ENCODE assay signal across 8 mouse cellular contexts in genomic region chr15:59203850-59204625, GRCm38 (mm10).
DNase-seq lines count a peak whose midpoint lies in the region; TF ChIP-seq lines count a peak whose summit lies in the region.

No protein-coding gene starts in this region.

- no peaks in the 10 kb centered on the region for H3K9me3 ChIP-seq in heart, embryonic 10.5 days

- H3K4me3 ChIP-seq in cerebellum, adult 2 months (replicated peaks; ENCODE audit: insufficient read depth, low read depth, low read length) = no peak overlapping the region
- no peak overlapping the region for H3K4me3 ChIP-seq in heart, embryonic 10.5 days

- 89% methylated on average over 17 of the region's 17 CpGs for WGBS in cerebellum, adult 2 months
- WGBS in heart, embryonic 10.5 days = 59% methylated on average over 17 of the region's 17 CpGs

- no peak overlapping the region for H3K27ac ChIP-seq in cerebellum, adult 2 months (ENCODE audit: insufficient read depth, low read length)
- peak overlapping the region; percentile 80 for H3K27ac ChIP-seq in heart, embryonic 10.5 days

- no peaks in the 10 kb centered on the region for H3K36me3 ChIP-seq in heart, embryonic 10.5 days

- no peaks in the 10 kb centered on the region for H3K4me1 ChIP-seq in cerebellum, adult 2 months (ENCODE audit: control insufficient read depth, insufficient read depth, low read length)
- peaks cover 53% of the 10 kb centered on the region for H3K4me1 ChIP-seq in heart, embryonic 10.5 days

- no peak for DNase-seq in cerebellum, adult 2 months
- no peak for DNase-seq in cerebellum, adult 9-11 months
- DNase-seq in ovary, postnatal 36 days (ENCODE audit: low spot score) = peak; percentile 48
- no peak for DNase-seq in ovary, postnatal 10 days (ENCODE audit: low spot score)
- DNase-seq in heart, embryonic 10.5 days (ENCODE audit: low spot score) = no peak
- DNase-seq in layer of hippocampus, postnatal 10 days (ENCODE audit: low spot score in 2 of 2) = peak; percentile 60 to 71
- DNase-seq in right cerebral cortex, postnatal 14 days = peak; percentile 50
- DNase-seq in urinary bladder, postnatal 10 days (ENCODE audit: low spot score) = no peak

- TF ChIP-seq POLR2A in cerebellum, adult 2 months (IDR thresholded peaks at IDR 0.05; ENCODE audit: borderline replicate concordance, insufficient read depth, low read length) = no peak

- TF ChIP-seq CTCF in cerebellum, adult 2 months (IDR thresholded peaks at IDR 0.05; ENCODE audit: borderline replicate concordance, insufficient read depth, low read depth, low read length) = peak; percentile 35; the same call in 1 of the 2 replicates

- H3K27me3 ChIP-seq in cerebellum, adult 2 months (ENCODE audit: control insufficient read depth, insufficient read depth, low read length) = no peaks in the 10 kb centered on the region
- H3K27me3 ChIP-seq in heart, embryonic 10.5 days (ENCODE audit: insufficient read depth, poor library complexity, severe bottlenecking) = no peaks in the 10 kb centered on the region

Comparison
In these comparisons a context has a peak if more than half of its experiments do, and no peak if none do; other contexts are left out.
1. DNase-seq: peak in ovary, postnatal 36 days (single experiment), layer of hippocampus, postnatal 10 days (2 of 2) and right cerebral cortex, postnatal 14 days (single experiment); none in cerebellum, adult 2 months (0 of 2), cerebellum, adult 9-11 months (single experiment), ovary, postnatal 10 days (single experiment), heart, embryonic 10.5 days (single experiment) and urinary bladder, postnatal 10 days (single experiment).